Mouse (Mus musculus) embryo, embryonic 10.5 days (tissue): ENCODE data around the gene Nrxn3.
A peak's percentile ranks its signal among the peaks of the same experiment; 100 is the strongest.

Experiments
- DNase-seq: peaks from one replicate; pipeline ENCODE4 v3.0.0-alpha.2; 2015; ENCODE audit warnings: low spot score

Gene Nrxn3

DNA sequence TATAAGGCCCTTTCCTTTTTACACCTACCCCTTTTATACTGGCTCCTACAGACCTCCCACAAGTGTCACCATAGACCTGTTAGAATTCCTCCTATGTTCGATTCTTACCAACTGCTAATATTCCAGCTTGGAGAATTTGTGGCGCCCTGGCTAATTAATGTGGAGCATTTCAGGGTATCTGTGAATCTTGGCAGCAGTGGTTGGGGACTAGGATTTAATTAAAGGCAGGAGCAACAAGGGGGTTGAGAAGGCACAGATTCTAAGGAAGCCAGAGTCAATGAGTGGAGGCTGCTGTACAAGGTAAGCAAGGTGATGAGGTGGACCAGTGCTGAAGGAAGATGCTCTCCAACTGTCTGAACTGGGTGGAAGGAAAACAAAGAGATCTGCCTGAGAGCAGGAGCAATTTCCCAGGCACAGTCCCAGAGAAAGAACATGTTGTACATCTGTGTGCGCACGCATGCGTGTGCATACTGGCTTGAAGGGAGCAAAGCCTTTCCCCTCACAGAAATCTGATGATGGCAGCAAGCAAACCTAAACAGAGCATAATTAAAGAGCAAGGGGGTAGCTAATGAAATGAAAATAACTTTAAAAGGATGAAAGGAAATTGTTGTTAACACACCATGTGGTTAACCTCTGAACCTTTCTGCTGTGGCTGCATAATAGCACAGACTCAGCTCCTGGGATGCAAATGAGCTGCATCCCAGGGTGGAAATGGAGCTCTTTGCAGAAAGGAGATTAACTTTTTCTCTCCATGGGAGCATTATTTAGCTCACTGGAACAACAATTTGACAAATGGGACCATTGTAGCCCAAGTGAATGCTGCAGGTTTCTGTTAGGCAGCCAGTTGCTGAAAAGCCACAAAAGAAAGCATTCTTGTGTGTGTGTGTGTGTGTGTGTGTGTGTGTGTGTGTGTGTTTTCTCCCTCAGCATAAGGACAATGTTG lies 1409.5 kb downstream of the Nrxn3 start:
- peak; percentile 75 for DNase-seq

DNA sequence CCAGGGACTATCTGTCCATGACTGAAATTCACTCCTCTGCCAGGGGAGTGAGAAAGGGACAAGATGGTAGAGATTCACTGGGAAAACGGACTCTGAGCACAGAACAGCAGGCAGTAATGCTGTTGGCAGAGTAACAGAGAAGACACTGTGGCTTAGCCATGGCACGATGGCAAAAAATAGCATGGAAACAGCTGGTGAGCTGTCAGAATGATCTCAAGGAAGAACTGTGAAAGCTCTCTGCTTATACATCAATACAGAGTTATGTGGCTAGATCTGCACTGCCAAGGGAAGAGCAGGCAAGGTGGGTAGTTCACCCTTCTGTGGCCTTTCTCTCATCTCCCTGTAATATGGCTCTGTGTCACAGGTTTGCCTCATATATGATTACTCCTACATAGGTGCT lies 1419.3 kb downstream of the Nrxn3 start:
- no peak for DNase-seq

DNA sequence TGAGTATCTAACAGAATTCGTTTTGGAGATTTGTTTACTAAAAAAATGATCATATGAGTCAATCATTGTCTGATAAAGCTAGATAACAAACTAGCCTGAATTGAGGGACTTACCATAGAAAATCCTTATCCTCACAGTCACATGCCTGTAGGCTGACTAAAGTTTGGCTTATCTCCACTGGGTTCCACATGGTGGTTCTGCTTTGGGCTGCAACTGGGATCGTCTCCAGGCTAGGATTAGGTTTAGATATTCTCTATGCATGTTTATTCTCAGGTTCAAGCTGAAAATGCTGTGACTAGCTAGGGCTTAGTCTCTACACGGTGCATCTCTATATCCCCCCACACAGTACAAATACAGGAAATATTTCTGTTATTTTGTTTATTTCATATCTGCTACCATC lies 1421.6 kb downstream of the Nrxn3 start:
- DNase-seq, result no peak

DNA sequence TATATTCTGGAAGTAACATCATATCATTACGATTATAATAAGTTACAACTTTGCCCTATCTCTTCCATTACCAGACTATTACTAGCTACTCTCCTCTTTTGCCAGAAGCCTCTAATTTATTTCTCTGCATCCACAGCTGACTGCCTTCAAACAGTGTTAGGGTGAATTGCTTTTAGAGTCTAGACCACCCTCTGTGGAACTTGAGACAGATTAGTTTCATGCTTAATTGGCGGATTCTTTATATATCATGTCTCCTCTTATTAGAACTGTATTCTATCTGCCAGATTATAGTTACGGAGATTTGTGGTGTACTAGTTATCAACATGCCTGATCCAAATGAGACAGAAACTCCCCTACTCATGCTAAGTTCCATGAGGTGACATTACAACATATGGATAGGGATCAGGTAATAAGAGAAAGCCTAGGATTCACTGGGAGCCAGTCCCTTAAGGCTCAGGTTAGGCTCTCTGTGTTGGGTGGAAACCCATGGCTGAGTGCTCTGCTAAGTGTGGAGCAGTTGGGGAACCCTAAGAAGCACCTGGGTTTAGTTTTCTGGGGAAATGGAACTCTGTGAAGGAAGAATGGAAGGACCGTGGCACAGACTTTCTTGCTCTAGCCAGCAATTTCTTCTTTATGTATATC lies 1435.6 kb downstream of the Nrxn3 start:
- no peak for DNase-seq

DNA sequence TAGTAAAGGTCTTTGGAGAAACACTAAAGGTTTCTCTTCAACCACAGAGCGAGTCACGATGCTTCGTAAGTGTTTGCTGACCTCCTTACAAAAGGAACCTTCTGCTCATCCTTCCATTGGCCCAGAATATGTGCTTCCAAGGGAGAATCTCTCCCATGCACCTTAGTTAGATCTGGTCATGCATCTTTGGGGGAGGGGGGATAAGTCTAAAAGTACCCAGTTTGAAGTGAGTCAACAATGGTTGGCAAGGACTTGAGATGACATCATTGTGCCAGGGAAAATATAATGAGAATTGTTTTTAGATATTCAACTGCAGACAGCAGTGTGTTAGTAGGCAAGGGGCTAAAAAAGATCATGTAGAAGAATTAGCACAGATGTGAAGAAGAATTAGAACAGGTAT lies 1437.2 kb downstream of the Nrxn3 start:
- no peak for DNase-seq

DNA sequence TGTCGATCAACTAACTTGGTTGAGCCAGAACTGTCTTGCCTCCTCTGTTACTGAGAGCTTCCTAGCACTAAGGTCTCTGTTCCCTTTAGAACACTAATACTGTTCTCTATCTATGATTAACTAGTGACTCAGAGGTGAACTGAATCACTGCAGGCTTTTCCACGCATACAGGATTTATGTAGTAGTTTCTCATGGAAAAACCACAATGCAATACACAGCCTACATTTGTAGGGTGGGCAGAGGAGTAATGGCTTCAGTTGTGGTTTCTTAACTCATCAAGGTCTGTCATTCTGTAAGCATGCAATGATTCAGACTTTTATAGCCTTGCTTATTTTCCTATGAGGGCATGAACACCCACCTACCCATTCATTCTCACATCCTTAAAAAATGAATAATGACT lies 1443.4 kb downstream of the Nrxn3 start:
- DNase-seq, result no peak

DNA sequence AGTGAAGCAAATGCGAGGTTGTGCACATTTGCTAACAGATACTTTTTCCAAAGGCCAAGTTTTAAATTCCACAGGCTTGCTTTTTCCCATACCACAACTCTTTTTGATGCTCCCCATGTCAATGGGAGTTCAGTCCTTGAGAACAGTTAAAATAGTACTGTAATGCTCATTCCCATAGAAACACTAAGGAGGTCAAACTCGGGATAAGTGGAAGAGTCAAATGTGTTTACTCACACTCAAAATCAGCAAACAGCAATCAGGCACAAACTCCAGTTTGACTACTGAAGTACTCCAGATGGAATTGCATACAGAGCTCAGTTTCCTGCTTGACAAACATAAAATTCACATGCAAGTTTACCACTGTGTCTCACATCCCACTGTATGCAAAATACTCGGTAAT lies 1458.9 kb downstream of the Nrxn3 start:
- no peak for DNase-seq

DNA sequence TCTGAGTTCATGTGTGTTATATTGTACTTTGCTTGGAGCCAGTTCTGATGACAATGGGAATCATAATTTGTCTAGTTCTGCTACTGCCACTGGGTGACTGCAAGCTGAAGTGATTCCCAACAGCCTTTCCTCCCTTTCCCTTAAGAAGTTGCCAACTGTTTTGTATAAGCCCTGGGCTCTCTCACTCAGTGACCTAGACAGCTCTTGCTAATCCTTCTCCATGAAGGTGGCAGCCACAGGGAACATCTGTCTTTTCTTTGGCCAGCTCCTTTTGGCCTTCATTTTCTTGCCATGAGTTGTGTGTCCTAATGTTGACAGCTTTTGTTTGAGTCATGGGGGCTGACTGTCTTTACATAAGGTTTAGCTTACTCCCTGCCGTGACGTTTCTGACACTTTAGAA lies 1460.3 kb downstream of the Nrxn3 start:
- no peak for DNase-seq

DNA sequence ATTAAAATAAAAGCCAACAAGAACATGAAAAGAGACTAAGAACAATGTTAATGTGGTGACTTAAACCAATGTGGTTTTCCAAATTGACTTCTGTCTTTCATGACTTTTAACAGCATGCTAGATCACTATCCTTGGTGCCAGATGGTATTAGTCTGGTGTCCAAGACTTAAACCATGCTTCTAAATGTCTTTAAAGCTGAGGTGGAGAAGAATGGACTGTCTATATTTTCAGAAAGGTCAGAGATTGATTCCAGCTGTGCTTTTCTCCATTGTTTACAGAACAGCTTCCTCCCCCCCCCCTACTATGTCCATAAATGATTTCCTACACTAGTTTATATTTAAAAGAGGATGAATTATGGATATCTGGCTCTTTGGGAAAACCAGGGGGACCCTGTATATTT lies 1473.5 kb downstream of the Nrxn3 start:
- DNase-seq, result no peak

DNA sequence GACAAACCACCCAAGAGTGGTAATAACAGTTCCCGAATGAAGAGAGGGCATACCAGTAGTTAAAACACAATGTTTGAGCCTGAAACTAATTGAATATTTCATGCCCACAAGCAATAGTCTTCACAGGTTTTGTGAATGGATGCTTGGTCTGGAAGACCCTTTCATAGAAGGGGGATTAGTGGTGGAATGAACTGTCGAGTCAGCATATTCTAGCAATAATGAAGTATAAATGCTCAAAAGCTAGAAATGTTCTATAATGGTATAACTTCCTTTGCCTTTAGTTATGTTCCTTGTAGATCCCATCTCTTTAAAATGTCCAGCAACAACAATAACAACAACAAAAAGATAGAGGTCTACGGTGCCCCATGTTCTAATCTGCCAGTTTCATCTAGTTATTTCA lies 1475.3 kb downstream of the Nrxn3 start:
- no peak for DNase-seq

DNA sequence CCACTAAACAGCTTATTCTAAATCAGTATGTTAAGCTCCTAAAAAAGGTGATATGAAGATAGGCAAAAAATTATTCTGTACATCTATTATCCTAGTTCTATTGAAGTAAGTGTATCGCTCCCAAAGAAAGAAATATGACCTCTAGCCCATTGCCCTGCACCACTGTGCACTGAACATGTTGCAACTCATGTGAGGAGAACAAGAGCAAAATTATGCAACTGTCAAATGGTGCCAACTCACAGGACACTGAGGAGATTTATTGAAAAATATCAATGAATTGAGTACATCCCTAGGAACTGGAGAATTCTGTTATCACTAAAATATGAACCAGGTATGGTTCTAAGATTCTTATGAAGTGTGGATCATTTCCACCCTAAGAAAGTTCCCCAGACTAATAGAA lies 1479.8 kb downstream of the Nrxn3 start:
- DNase-seq, result no peak

DNA sequence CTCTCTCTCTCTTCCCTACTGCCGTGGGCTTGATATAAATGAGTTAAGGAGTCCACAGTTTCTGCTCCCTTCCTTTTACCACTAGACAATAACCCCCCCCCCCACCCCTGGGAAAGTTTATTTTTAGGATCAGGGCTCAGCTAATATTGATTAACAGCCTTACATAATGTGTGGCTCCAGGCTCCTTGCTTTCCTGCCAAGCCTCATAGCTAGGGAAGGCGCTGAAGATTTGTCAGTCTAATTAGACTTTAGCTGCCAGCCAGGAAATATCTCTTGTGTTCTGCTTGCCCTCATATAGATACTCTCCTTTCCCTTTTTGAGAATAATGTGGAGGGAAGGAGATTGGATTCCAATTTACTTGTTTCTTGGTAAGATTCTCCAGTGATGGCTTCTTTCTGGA lies 1488.7 kb downstream of the Nrxn3 start:
- no peak for DNase-seq

DNA sequence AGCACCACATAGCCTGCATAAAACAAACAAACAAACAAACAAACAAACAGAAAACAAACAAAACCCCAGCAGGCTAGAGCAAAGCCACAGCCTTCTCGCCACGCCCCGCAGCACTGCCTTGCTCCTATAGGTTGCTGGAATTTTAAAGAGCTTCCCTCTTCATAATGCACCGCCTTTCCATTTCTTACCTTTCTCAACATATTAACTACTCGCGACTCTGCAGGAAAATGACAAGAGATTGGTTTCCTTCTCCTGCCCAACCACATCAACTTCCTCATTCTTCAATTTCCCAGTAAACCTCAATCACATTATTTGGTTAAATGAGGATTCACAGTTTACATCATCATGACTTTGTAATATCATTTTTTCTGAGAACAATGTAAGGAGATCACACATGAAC lies 1494.4 kb downstream of the Nrxn3 start:
- no peak for DNase-seq

DNA sequence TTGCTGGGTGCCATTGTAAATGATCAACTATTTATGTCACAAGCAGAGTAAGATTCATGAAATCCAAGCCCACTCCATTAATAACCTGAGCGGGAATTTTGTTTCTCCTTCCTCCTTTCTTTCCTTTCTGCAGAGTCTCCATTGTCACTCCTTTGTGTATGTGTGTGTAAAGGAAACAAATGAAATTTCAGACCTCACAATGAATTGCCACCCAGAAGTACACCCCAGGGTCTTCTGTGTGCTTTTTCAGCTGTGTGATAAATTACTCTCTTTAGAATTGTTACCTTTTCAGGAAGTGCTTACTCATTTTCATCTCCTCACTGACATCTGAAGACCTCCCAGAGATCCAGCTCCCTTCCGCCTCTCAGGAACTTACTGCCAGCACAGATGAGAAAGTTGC lies 1506.4 kb downstream of the Nrxn3 start:
- peak; percentile 53 for DNase-seq

DNA sequence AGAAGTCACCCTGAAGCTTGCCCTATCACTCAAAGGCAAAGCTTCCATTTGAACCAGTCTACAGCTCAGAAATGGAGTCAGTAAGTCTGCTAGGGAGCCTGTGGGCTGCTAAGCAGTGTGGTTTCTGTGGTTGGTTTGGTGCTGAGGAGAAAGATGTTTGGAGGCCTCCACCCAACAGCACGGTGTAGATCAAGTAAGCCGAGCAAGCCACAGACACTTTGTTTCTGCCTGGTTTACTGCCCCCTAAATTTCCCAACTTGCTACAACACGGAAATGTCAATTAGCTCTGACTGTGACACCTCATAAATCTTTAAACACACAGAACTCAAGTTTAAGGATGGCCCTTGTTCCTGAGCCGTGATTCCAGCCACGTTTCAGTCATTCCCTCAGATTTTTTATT lies 1513.4 kb downstream of the Nrxn3 start:
- DNase-seq, result peak; percentile 29

DNA sequence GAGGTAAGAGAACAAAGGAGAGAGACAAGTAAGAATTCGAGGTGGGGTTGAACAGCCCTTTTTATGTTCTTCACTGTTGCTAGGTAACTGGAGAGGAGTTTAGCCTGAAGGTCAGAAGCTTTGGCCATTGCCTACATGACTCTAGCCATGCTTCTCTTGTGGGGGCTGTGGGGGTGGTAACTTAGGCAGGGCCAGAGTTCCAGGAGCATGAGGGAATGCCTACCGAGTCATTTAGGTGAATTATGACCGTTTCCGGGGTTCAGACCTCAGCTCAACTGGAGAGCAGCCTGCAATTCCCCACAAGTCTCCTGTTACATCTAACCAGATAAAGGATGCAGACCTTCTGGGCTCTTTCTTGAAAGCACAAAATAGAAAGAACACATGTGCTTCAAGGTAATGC lies 1537.6 kb downstream of the Nrxn3 start:
- DNase-seq, result peak; percentile 37

DNA sequence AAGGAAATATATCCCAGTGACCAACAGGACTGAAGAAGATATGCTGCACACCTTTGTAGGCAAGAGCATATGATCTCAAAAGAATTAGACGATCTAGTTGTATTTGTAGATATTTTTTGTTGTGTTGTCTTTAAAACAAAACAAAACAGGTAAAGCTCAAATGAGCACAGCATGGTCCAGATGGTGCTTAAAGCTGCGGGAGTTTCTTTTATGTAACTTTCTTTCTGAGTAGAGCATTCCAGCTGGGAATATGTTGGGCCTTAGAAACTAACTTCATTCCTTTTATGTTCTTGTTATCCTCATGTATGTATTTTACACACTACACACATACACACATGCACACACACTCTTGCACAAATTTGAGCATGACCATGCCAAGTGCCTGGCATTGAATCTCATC lies 1545.4 kb downstream of the Nrxn3 start:
- no peak for DNase-seq

DNA sequence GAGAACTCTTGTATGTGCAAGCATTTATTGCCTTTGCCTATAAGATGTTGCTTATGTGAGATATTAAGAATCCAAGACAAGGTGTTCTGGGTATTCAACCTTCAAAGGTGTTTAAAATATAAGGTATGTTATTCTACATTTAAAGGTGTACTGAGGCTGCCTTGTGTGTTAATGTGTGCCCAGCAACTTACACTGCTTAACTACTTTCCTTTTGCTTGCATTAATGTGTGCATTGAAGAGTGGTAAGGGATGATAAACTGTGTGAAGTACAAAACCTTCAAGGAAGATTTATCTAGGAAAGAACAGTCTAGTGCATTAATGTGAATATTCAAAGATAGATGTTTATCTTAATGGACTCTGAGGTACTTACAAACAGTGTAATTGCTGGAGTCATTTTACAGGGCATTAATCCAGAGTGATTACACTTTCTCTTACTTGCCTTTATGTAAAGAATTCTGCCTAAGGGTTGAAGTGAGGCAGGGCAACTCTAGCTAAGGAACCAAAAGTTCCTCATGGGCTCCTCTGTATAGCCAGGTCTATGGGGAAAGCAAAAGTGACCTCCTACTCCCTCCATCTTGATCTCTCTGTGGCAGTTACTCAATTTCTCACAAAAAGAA lies 1548.2 kb downstream of the Nrxn3 start:
- DNase-seq, result no peak

DNA sequence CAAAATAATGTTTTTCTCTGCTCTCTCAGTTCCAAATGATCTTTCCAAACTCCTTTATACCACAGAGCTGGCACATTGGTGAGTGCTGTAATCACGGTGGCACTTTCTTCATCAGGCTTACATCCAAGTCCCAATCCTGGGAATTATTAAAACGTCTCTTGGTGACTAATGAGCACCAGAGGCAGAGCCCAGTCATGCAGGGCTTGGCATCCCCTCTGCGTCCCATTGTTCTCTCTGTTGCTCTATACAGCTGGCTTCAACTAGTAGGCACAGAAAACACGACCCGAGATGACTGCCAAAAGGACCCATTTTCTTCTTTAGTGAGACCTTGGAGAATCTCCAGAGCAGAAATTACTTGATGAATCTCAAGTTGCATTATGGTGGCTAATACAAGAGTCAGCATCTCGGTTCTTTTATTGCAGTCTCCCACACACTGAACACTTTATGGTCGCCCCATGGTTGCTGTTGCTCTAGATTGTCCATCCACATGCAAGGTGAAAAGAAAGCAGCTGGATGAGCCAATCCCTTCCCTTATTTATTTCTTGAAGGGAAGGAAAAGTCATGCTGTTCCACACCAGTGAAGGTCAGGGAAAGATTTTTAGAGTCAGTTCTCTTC lies 1552.1 kb downstream of the Nrxn3 start:
- DNase-seq, result no peak

DNA sequence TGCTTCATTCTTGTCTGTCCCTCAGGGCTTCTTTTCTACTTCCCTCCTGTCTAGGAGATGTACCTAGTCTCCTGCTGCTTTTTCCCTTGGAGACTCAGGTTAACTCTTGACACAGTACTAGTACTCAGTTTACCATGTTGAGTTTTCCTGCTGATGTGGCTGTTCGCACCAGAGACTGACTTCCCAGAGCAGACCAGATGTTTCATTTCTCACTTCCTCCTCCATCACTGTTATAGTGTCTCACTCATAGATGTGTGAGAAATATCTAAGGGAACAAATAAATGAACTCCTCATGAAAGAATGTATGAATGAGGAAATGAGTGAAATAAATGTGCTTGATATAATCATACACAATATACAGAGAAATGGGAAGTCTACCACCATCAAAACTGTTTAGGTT lies 1558.6 kb downstream of the Nrxn3 start:
- no peak for DNase-seq

DNA sequence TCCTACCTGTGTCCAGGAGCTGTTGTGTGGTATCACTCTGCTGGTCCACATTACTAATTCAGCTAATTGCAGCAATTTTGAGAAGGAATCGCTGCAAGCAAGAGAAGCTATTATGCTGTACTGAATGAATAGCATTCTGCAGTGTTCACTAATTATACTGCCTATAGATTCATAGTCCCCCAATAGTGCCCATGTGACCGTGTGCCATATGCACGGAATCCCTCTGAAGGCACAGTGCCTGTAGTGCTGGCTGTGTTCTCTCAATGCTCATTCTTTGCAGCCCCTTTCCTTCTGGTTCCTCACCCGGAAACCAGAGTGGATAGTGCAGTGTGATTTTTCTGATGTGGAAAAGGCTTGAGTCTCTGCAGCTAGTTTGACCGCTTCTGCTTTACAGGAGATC lies 1560.3 kb downstream of the Nrxn3 start:
- no peak for DNase-seq

DNA sequence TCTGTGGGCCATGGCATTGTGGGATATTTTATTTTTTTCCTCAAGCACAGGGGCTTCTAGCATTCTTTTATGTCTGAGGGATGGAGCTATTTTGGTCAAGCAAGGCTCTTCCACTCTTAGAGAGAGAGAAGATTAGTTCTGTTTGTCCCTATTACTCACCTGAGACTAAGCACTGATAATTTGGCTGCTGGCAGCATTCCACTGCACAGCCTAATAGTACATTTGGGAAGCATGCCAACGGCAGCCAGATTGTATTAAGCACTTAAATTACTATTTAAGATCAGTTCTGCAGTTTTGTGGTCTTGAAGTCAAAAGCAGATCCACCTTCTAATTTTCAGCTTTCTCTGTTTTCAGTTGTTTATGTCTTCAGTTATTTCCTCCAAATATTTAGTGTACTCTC lies 1580.0 kb downstream of the Nrxn3 start:
- no peak for DNase-seq

DNA sequence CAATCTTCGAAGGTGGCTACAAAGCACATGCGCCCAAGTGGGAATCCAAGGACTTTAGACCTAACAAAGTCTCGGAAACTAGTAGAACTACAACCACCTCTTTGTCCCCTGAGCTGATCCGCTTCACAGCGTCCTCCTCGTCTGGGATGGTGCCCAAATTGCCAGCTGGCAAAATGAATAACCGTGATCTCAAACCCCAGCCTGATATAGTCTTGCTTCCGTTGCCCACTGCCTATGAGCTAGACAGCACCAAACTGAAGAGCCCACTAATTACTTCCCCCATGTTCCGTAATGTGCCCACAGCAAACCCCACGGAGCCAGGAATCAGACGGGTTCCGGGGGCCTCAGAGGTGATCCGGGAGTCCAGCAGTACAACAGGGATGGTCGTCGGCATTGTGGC lies 1609.1 kb downstream of the Nrxn3 start:
- no peak for DNase-seq
